Mouse (Mus musculus) midbrain, embryonic 10.5 days (tissue): ENCODE measurements around the gene Hvcn1. TPM values are rescaled to one million over a fixed set of nuclear protein-coding genes. Genes with fewer than 3 reads are reported as not detected.

ENCODE experiments used
- DNase-seq: peaks from one replicate; pipeline ENCODE4 v3.0.0-alpha.2; 2017; ENCODE audit warnings: low spot score
- H3K27ac ChIP-seq: fragments of 300-500 bp; sonication (generic); replicated peaks from 2 replicates; pipeline ENCODE4 v1.5.1; 2016; ENCODE audit warnings: mild to moderate bottlenecking
- H3K27me3 ChIP-seq: fragments of 300-500 bp; sonication (generic); 2 replicates; pipeline ENCODE4 v1.6.1; 2016; ENCODE audit warnings: low read depth, mild to moderate bottlenecking; ENCODE audit not compliant: poor library complexity, severe bottlenecking
- H3K36me3 ChIP-seq: fragments of 300-500 bp; sonication (generic); 2 replicates; pipeline ENCODE4 v1.6.1; 2016; ENCODE audit warnings: mild to moderate bottlenecking, moderate library complexity
- H3K4me1 ChIP-seq: fragments of 300-500 bp; sonication (generic); 2 replicates; pipeline ENCODE4 v1.6.1; 2016
- H3K4me3 ChIP-seq: fragments of 300-500 bp; sonication (generic); 2 replicates; pipeline ENCODE4 v1.5.1; 2016; ENCODE audit warnings: mild to moderate bottlenecking, moderate library complexity
- H3K9me3 ChIP-seq: fragments of 300-500 bp; sonication (generic); replicated peaks from 2 replicates; pipeline ENCODE4 v1.6.1; 2016; ENCODE audit warnings: mild to moderate bottlenecking
- WGBS: fragments of 180-500 bp; shearing (Covaris S2); methylation state at CpG from one replicate; pipeline ENCODE4 v1.1.7; 2016; 5-methylcytosine and 5-hydroxymethylcytosine counted together
- polyA plus RNA-seq: library from polyadenylated mRNA; unstranded; fragments of >200 nt; fragmentation: Nextera tagmentation; extraction: Ambion mirVana; gene quantifications from 2 replicates; pipeline ENCODE4 v1.2.1, GENCODE M21; 2016

The Hvcn1 gene
- 17.7 TPM in 2 replicates for polyA plus RNA-seq

DNA sequence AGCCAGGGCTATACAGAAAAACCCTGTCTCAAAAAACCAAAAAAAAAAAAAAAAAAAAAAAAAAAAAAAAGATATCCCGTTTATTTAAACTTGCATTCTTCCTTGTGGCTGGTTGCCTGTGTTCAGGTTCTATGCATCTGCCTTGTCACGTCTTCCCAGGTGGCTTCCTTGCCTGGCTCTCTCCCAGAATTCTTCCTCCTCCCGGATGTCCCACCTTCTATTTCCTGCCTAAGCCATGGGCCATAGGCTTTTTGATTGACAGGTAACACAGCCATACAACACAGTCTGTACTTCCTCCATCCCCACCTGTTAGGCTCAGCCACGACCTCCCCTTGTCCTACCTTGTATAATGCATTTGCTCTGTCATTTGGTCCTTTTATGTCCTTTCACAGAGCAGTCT lies at the start of gene Hvcn1:
Gene Hvcn1 (plus strand): TSS at position 330 of the 400 bp plus-strand sequence.
- Histone ChIP-seq H3K4me1 (peaks cover 27% of the 10 kb centered on the region), H3K9me3 (peaks cover 1% of the 10 kb centered on the region; the same call in 1 of the 2 replicates), H3K4me3 (no peak within 1 kb of the TSS), H3K27ac (no peak within 1 kb of the TSS), H3K36me3 (no peaks in the 10 kb centered on the region), H3K27me3 (no peaks in the 10 kb centered on the region)
- DNase-seq, result no peak
- WGBS, result 92% methylated on average over 4 of the region's 4 CpGs

DNA sequence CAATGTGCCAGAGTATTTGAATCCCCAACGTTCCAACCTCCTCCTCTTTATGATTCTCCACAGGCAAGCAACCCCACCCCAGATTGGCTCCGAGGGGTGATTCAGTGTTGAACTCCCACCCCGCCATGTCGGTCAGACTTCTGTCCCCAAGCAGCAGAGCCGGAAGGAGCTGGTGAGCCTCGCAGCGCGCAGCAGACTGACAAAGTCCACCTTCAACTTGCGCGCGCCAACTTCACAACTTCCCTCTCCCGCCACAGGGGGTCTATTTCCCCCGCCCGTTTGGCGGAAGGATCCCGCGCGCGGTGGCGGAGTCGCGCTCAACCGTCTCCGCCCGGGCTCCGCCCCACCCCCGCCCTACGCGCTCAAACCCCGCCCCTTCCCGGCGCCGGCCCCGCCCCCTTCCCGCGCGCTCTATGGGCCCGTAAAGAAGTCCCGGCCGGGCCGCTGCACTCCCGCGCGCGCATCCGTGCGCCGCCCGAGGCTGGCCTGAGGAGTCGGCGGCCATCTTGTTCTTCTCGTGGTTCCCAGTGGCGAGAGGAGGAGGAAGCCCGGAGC lies 48.7 kb upstream of the Hvcn1 start, which contains the start of gene Ppp1cc:
Gene Ppp1cc (plus strand): TSS at position 452 of the 555 bp plus-strand sequence.
- DNase-seq, result peak; percentile 98
- Histone ChIP-seq H3K27ac (peak within 1 kb of the TSS; percentile 98), H3K27me3 (peaks cover 17% of the 10 kb centered on the region; the same call in 1 of the 2 replicates), H3K4me1 (peaks cover 58% of the 10 kb centered on the region), H3K9me3 (no peaks in the 10 kb centered on the region), H3K36me3 (peaks cover 36% of the 10 kb centered on the region), H3K4me3 (peak within 1 kb of the TSS; percentile 96)
- under 1% methylated on average over 54 of the region's 54 CpGs for WGBS

DNA sequence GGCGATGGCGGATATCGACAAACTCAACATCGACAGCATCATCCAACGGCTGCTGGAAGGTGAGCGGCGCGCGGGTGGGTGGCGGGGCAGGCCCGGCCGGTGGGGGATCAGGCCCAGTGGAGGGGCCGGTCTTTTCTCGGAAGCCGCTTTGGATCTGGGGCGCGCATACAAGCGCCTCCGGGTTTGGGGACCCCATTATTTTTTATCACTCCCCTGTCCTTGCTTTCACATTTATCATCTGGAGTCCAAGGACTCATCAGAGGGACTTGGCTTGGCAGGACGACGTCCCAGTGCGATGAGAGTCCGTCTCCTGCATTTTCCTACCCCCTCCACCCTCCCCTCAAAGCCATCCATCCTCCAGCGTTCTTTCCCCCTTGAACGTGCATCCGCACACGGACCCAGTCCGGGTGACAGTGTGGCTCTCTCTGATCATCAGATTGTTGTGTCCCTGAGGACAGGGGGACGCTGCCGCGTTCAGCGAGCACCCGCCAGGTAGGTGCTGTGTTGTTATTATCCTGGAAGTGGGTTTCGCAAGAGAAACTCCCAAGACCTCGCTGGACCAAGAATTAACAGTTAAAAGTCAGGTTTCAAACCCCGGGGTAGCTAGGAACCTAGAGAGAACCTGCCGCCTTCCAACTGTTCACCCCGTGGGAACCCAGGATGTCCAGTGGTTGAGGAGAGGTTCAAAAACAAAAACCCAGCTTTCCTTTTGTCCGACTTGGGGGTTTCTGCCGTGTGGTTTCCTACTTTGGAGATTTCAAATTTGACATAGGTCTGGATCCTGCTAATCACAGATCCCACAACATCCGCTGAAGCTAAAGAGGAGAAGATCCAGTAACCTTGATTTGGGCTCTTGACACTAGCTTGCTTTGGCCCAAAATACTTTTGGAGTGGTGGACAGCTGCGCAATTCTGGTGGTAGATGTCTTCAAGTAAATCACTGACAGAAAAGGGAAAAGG lies 47.8 kb upstream of the Hvcn1 start:
- no peaks in the 10 kb centered on the region for H3K9me3 ChIP-seq
- WGBS, result 4% methylated on average over 42 of the region's 42 CpGs
- H3K4me3 ChIP-seq, result peak overlapping the region; percentile 96
- peak; percentile 44 for DNase-seq
- H3K27ac ChIP-seq, result peak overlapping the region; percentile 98
- H3K4me1 ChIP-seq, result peaks cover 68% of the 10 kb centered on the region
- H3K27me3 ChIP-seq, result peaks cover 17% of the 10 kb centered on the region; the same call in 1 of the 2 replicates
- peaks cover 46% of the 10 kb centered on the region for H3K36me3 ChIP-seq

DNA sequence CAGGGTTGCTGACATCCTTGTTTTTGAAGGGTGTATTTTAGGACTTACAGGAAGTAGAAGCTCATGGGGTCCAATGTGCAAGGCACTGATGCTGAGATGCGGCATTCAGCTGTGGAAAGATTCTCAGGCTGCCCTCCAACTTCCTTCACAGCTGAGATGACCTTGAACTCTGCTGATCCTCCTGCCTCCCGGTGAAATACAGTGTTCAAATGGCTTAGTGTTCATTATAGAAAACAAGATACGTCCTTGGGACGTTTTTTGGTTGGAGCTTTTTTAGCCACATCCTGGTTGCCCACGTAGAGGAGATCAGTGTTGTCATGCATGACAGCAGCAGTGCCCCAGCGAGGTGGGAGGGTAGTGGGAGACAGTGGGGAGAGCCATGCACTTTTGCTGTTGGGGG lies 43.4 kb upstream of the Hvcn1 start:
- H3K4me1 ChIP-seq, result peaks cover 77% of the 10 kb centered on the region
- WGBS, result 73% methylated on average over 6 of the region's 6 CpGs

DNA sequence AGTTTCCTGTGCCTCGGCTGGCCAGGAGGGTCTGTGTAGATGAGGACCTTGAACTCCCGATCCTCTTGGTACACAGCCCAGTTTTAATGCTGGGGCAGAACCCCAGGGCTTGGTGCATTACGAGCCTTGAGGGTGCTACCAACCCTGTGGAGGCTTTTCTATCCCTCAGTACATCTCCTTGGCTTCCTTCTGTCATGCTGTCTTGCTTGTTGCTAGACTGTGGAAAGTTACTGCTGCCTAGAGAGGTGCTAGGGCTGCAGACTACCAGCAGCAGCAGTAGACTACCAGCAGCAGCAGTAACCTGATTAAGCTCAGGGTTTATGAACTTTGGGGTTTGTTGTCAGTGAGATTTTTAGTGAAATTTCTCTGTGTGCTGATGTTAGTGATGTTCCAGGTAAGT lies 42.6 kb upstream of the Hvcn1 start:
- no peak for DNase-seq
- Histone ChIP-seq H3K4me3 (no peak overlapping the region), H3K27me3 (no peaks in the 10 kb centered on the region), H3K4me1 (peaks cover 77% of the 10 kb centered on the region), H3K27ac (no peak overlapping the region), H3K36me3 (peaks cover 98% of the 10 kb centered on the region), H3K9me3 (no peaks in the 10 kb centered on the region)
- WGBS, result 86% methylated on average over 3 of the region's 3 CpGs

More for the DNA sequence above, 43.4 kb upstream of the Hvcn1 start:
- no peaks in the 10 kb centered on the region for H3K27me3 ChIP-seq
- no peak overlapping the region for H3K27ac ChIP-seq
- H3K9me3 ChIP-seq, result no peaks in the 10 kb centered on the region
- H3K4me3 ChIP-seq, result peak overlapping the region; percentile 18; the same call in 1 of the 2 replicates
- DNase-seq, result no peak
- H3K36me3 ChIP-seq, result peaks cover 89% of the 10 kb centered on the region

DNA sequence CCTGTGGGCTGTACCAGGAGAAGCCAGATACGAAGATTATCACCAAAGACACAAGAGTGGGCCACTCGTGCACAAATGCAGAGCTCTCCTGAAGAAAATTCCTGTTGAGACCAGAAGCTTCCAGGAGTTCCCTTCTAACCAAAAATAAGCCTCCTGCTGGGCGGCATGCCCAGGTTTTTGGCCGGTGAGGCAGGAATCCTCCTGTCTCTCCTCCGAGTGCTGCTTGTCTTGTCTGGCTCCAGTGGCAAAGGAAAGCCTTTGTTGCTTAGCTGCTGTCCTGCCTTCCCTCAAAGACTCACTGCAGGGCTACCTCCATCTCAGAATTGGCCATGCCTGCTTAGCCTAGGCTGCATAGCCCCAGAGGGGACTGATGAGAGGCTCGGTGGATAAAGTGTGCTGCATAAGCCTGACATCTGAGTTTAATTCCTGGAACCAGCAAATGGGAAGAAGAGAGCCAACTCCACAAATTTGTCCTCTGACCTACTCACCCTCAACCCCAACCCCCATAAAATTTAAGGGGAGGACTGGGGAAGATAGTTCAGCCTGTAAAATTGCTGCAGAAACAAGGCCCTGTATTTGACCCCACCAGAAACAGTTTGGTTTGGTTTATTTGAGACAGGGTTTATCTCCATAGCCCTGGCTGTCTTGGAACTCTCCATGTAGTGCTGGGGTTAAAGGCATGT lies 41.2 kb upstream of the Hvcn1 start:
- WGBS, result 66% methylated on average over 6 of the region's 6 CpGs
- no peak for DNase-seq
- H3K27ac ChIP-seq, result no peak overlapping the region
- no peak overlapping the region for H3K4me3 ChIP-seq
- peaks cover 100% of the 10 kb centered on the region for H3K36me3 ChIP-seq
- H3K9me3 ChIP-seq, result no peaks in the 10 kb centered on the region
- H3K27me3 ChIP-seq, result no peaks in the 10 kb centered on the region
- H3K4me1 ChIP-seq, result peaks cover 64% of the 10 kb centered on the region

DNA sequence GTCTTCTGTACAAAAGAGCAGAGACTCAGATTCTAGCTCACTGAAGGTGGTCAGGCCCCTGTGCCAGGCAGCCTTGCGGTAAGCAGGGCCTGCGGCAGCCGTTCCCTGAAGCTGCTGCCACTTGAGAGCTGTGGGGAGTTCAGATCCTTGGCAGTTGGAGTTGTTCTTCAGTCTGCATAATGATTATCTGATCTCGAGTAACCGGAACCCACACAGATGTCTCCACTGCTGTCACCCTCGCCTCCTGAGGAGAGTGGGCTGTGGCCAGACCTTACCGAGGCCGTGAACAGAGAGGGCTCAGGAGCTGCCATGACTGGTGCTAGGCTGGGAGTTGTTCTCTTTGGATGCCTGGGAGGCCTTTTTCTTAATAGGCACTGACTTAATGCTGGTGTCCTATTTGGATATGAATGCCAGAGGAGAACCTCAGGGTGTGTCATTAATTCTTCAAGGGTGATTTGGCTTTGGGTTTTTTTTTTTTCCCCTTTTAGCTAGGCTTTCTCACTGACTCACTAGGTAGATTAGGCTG lies 39.9 kb upstream of the Hvcn1 start:
- DNase-seq, result no peak
- Histone ChIP-seq H3K27me3 (no peaks in the 10 kb centered on the region), H3K36me3 (peaks cover 100% of the 10 kb centered on the region), H3K4me3 (peak overlapping the region; percentile 14; the same call in 1 of the 2 replicates), H3K27ac (0 out of 2 replicates have a peak overlapping the region, but pooled peaks have one; percentile 33), H3K9me3 (no peaks in the 10 kb centered on the region), H3K4me1 (peaks cover 51% of the 10 kb centered on the region)
- 79% methylated on average over 8 of the region's 8 CpGs for WGBS

DNA sequence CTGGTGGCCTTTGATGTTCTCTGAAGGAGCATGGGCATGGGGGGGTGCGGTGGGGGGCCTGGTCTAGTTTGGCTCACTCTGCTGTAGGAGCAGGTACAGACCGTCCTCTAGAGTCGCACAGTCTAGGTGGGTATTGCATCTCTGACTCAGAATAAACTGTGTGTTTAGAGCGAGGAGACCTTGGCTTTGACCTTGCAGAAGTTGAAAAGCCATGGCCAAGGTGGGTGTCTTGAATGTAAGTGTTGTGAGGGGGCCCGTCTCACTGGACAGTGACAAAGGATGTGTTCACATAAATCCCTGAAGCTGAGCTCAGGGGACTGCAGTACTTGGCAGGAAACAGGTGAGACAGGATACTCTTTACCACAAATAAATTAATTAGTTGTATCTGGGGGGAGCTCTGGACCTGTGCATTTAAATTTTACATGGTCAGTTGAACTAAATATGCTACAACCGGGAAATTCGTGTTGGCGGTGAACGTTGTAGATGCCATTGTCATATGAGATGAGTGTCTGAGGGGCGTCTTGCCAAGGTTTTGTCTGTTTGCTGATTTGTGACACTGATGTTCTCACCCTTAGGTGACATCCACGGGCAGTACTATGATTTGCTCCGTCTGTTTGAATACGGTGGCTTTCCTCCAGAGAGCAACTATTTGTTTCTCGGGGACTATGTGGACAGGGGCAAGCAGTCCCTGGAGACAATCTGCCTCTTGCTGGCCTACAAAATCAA lies 38.1 kb upstream of the Hvcn1 start:
- Histone ChIP-seq H3K27me3 (no peaks in the 10 kb centered on the region), H3K4me1 (peaks cover 33% of the 10 kb centered on the region), H3K27ac (no peak overlapping the region), H3K36me3 (peaks cover 100% of the 10 kb centered on the region), H3K9me3 (no peaks in the 10 kb centered on the region), H3K4me3 (no peak overlapping the region)
- WGBS, result 96% methylated on average over 14 of the region's 14 CpGs
- no peak for DNase-seq

DNA sequence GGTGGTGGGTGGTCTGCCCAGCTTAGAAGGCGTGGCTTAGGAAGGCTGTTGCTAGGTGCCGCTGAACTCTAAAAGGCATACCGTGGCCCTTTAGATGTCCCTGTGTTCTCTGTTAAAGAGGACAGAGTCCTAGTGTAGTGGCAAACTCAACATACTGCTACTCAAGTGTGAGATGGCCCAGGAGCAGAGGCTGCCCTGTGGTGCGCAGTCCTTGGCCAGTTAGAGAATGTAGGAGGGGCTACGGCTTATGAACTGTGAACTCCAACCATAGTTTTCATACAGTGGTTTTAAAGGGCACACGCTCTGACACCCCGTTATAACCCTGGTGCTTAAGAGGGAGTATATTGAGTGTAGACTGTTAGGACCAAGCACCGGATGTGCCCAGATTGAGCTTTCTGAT lies 35.5 kb upstream of the Hvcn1 start:
- peaks cover 8% of the 10 kb centered on the region for H3K4me1 ChIP-seq
- DNase-seq, result no peak
- WGBS, result 97% methylated on average over 8 of the region's 8 CpGs
- no peak overlapping the region for H3K4me3 ChIP-seq
- no peak overlapping the region for H3K27ac ChIP-seq
- H3K9me3 ChIP-seq, result no peaks in the 10 kb centered on the region
- peaks cover 90% of the 10 kb centered on the region for H3K36me3 ChIP-seq
- no peaks in the 10 kb centered on the region for H3K27me3 ChIP-seq

DNA sequence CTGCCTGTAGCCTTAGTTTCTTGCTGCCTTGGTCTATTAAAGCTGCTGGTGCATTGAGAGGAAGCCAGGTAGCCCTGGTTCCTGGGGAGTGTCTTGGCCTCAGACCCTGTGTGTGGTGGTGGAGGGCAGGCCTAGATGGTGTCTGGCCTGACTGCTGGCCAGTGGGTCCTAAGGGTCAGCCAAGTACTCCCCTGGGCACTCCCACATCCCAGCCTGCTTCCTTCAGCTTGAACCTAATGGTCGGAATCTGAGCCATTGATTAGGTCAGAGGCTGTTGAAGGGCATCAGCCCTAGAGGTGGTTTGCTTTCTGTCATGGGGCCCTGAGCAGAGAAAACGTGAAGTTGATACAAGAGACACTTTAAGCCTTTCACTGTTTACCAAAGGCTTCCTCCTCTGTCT lies 31.2 kb upstream of the Hvcn1 start:
- Histone ChIP-seq H3K4me3 (no peak overlapping the region), H3K4me1 (no peaks in the 10 kb centered on the region), H3K27ac (no peak overlapping the region), H3K27me3 (no peaks in the 10 kb centered on the region), H3K9me3 (no peaks in the 10 kb centered on the region), H3K36me3 (peaks cover 77% of the 10 kb centered on the region)
- DNase-seq, result no peak
- WGBS, result 88% methylated on average over 2 of the region's 2 CpGs

DNA sequence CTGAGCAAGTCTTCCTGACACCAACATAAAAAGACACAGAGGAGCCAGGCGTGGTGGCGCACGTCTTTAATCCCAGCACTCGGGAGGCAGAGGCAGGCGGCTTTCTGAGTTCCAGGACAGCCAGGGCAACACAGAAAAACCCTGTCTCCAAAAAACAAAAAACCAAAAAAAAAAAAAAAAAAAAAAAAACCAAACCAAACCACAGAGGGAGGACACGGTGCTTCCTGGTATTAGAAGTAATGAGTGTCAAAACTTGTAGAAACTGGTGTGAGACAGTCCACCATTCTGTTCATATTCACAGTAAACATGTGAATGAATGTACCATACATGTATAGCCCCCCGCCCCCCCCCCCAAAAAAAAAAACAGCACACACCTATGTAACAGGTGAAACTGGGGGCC lies 30.6 kb upstream of the Hvcn1 start:
- no peaks in the 10 kb centered on the region for H3K4me1 ChIP-seq
- no peaks in the 10 kb centered on the region for H3K9me3 ChIP-seq
- no peak overlapping the region for H3K4me3 ChIP-seq
- H3K27ac ChIP-seq, result no peak overlapping the region
- no peaks in the 10 kb centered on the region for H3K27me3 ChIP-seq
- peaks cover 72% of the 10 kb centered on the region for H3K36me3 ChIP-seq
- 89% methylated on average over 7 of the region's 7 CpGs for WGBS
- DNase-seq, result no peak

DNA sequence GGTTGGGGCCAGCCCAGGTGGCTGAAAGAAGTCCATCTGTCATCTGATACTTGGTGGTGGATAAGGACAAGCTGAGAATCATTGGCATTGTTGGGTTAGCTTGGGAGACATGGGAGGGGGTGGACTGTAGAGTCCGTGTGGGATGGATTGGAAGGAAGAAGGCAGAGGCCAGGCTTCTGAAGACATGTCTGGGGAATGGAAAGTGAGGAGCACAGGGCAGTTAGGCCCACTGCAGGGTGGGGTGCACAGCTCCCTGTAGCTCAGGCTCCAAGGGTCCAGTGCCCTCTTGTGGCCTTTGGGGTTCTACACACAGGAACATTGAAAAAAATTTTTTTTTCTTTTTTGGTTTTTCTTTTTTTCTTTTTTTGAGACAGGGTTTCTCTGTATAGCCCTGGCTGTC lies 30.2 kb upstream of the Hvcn1 start:
- H3K27ac ChIP-seq, result no peak overlapping the region
- WGBS, result 44% methylated on average over 1 of the region's 1 CpGs

More for the DNA sequence above, 30.2 kb upstream of the Hvcn1 start:
- H3K36me3 ChIP-seq, result peaks cover 68% of the 10 kb centered on the region
- H3K4me3 ChIP-seq, result no peak overlapping the region
- H3K9me3 ChIP-seq, result no peaks in the 10 kb centered on the region
- DNase-seq, result peak; percentile 38
- H3K27me3 ChIP-seq, result no peaks in the 10 kb centered on the region
- no peaks in the 10 kb centered on the region for H3K4me1 ChIP-seq
